Comparison of ENCODE assay signal across 10 mouse cellular contexts in the genomic region with DNA sequence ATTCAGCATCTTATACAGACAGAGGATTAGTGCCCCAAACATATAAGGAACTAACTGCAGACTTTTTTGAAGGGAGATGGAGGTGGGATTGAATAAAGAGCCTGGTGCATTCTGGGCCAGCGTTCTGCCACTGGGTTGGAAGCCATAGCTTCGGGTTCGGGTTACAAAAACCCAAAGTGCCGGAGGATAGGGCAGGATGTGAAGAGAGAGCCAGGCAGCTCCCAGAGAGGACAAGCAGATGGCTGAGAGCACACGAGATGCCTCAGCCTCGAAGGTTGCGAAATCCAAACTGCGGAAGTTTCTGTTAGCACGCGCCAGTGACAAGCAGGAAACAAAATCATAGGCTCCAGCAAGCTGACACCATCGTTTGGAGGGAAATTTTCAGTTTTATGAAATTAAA. TPM values are rescaled to one million over a fixed set of nuclear protein-coding genes. Genes with fewer than 3 reads are reported as not detected.
DNase-seq lines count a peak whose midpoint lies in the region; ATAC-seq and TF ChIP-seq lines count a peak whose summit lies in the region.
"Had no signal": no experiment of that assay in that cellular context is flagged by ENCODE, and none has a peak within 500 bp of the region (broad histone marks: within the 10 kb centered on the region; RNA-seq: fewer than 3 reads in every experiment).

No protein-coding gene starts in this region.

- WGBS in intestine, postnatal 0 days, result 37% methylated on average over 11 of the region's 11 CpGs
- 51% methylated on average over 11 of the region's 11 CpGs for WGBS in intestine, embryonic 16.5 days
- WGBS in lung, postnatal 0 days, result 29% methylated on average over 11 of the region's 11 CpGs

- H3K4me1 ChIP-seq in intestine, postnatal 0 days (replicated peaks; ENCODE audit: control insufficient read depth, insufficient read depth, low read length), result no peaks in the 10 kb centered on the region
- no peaks in the 10 kb centered on the region for H3K4me1 ChIP-seq in intestine, embryonic 16.5 days (ENCODE audit: control insufficient read depth, insufficient read depth, low read length)
- no peaks in the 10 kb centered on the region for H3K4me1 ChIP-seq in lung, postnatal 0 days (ENCODE audit: insufficient read depth, low read depth, low read length)

- intact Hi-C loops in gastrocnemius, postnatal 36 days (cut with DNase I), result no loop called here

- H3K9me3 ChIP-seq in intestine, postnatal 0 days (ENCODE audit: control insufficient read depth), result no peaks in the 10 kb centered on the region
- H3K9me3 ChIP-seq in intestine, embryonic 16.5 days (ENCODE audit: control insufficient read depth, low read length), result no peaks in the 10 kb centered on the region
- no peaks in the 10 kb centered on the region for H3K9me3 ChIP-seq in lung, postnatal 0 days (ENCODE audit: low read length)
- H3K9me3 ChIP-seq: G1E had no signal

- no peak overlapping the region for H3K4me3 ChIP-seq in intestine, postnatal 0 days (ENCODE audit: low read depth, low read length)
- no peak overlapping the region for H3K4me3 ChIP-seq in intestine, embryonic 16.5 days (ENCODE audit: low read length)
- no peak overlapping the region for H3K4me3 ChIP-seq in lung, postnatal 0 days (ENCODE audit: low read depth, low read length)

- peak; percentile 24 to 39 for DNase-seq in B cell, adult 2 months
- peak; percentile 25 to 34 for DNase-seq in gastrocnemius, postnatal 36 days
- DNase-seq in lung, postnatal 0 days (ENCODE audit: low spot score), result peak; percentile 80
- DNase-seq in ovary, adult 18-20 months (ENCODE audit: low spot score), result no peak
- DNase-seq in cerebellum, adult 18-20 months, result no peak
- DNase-seq in adrenal gland, adult 18-20 months (ENCODE audit: low spot score in 2 of 2), result no peak
- DNase-seq: thymus, postnatal 36 days had no signal

- H3K36me3 ChIP-seq in intestine, postnatal 0 days (ENCODE audit: control insufficient read depth, insufficient read depth), result no peaks in the 10 kb centered on the region
- no peaks in the 10 kb centered on the region for H3K36me3 ChIP-seq in intestine, embryonic 16.5 days (ENCODE audit: control insufficient read depth, insufficient read depth, low read length)
- H3K36me3 ChIP-seq in lung, postnatal 0 days (ENCODE audit: insufficient read depth, low read length), result no peaks in the 10 kb centered on the region
- H3K36me3 ChIP-seq: G1E had no signal

- H3K4me2 ChIP-seq in intestine, postnatal 0 days (replicated peaks; ENCODE audit: low read depth), result no peak overlapping the region
- no peak overlapping the region for H3K4me2 ChIP-seq in intestine, embryonic 16.5 days (ENCODE audit: low read depth, low read length)
- H3K4me2 ChIP-seq in lung, postnatal 0 days (replicated peaks; ENCODE audit: low read depth, low read length), result no peak overlapping the region

- TF ChIP-seq EP300 in lung, postnatal 0 days (IDR thresholded peaks at IDR 0.05), result no peak

- H3K27me3 ChIP-seq in intestine, postnatal 0 days (replicated peaks; ENCODE audit: control insufficient read depth, insufficient read depth, low read length), result no peaks in the 10 kb centered on the region
- H3K27me3 ChIP-seq in intestine, embryonic 16.5 days (replicated peaks; ENCODE audit: control insufficient read depth, insufficient read depth, low read length), result no peaks in the 10 kb centered on the region
- no peaks in the 10 kb centered on the region for H3K27me3 ChIP-seq in lung, postnatal 0 days (replicated peaks; ENCODE audit: insufficient read depth, low read length)

- no peak overlapping the region for H3K27ac ChIP-seq in intestine, postnatal 0 days (ENCODE audit: low read depth, low read length)
- no peak overlapping the region for H3K27ac ChIP-seq in intestine, embryonic 16.5 days (ENCODE audit: low read length)
- no peak overlapping the region for H3K27ac ChIP-seq in lung, postnatal 0 days (ENCODE audit: low read length)

- no peak overlapping the region for H3K9ac ChIP-seq in intestine, postnatal 0 days (ENCODE audit: low read depth, low read length)
- no peak overlapping the region for H3K9ac ChIP-seq in intestine, embryonic 16.5 days (ENCODE audit: low read depth, low read length)
- no peak overlapping the region for H3K9ac ChIP-seq in lung, postnatal 0 days (replicated peaks; ENCODE audit: low read depth)

- ATAC-seq in intestine, postnatal 0 days, result 0 out of 2 replicates have a peak, but pooled peaks have one; percentile 33
- ATAC-seq in intestine, embryonic 16.5 days, result no peak
- ATAC-seq in lung, postnatal 0 days, result peak; percentile 65

- no peak for TF ChIP-seq CTCF in intestine, postnatal 0 days (IDR thresholded peaks at IDR 0.05; ENCODE audit: low read depth)
- no peak for TF ChIP-seq CTCF in lung, postnatal 0 days (IDR thresholded peaks at IDR 0.05)

RNA-seq across cellular contexts. Expression of gene Trp53rkb, which starts 20.9 kb away (rescaled TPM):
- polyA plus RNA-seq in intestine, postnatal 0 days (2015; fragmentation: Nextera tagmentation; extraction: Ambion mirVana), result 3.7 and 5.1 TPM in 2 replicates
- 5.7 and 6.1 TPM in 2 replicates for polyA plus RNA-seq in intestine, embryonic 16.5 days (2015; fragmentation: Nextera tagmentation; extraction: Ambion mirVana)
- 1 to 10 TPM; 2.6 to 2.8 TPM for total RNA-seq in gastrocnemius, postnatal 36 days (2021)
- 4.2 and 4.8 TPM in 2 replicates for polyA plus RNA-seq in lung, postnatal 0 days (2015; fragmentation: Nextera tagmentation; extraction: Ambion mirVana)
- 1 to 10 TPM; 4.2 to 5.7 TPM for total RNA-seq in adrenal gland, adult 18-20 months (2021)

RNA-seq across cellular contexts. Expression of gene Arfgef2, which starts 34.0 kb away (rescaled TPM):
- polyA plus RNA-seq in intestine, postnatal 0 days (2015; fragmentation: Nextera tagmentation; extraction: Ambion mirVana), result 6.1 and 6.5 TPM in 2 replicates
- 6.1 and 8.4 TPM in 2 replicates for polyA plus RNA-seq in intestine, embryonic 16.5 days (2015; fragmentation: Nextera tagmentation; extraction: Ambion mirVana)
- total RNA-seq in gastrocnemius, postnatal 36 days (2021), result 10 to 100 TPM; 24.3 to 27.5 TPM
- 5.7 and 6.2 TPM in 2 replicates for polyA plus RNA-seq in lung, postnatal 0 days (2015; fragmentation: Nextera tagmentation; extraction: Ambion mirVana)
- total RNA-seq in adrenal gland, adult 18-20 months (2021), result 10 to 100 TPM; 49.0 to 69.7 TPM

RNA-seq across cellular contexts. Expression of gene Prex1, which starts 57.8 kb away (rescaled TPM):
- 4.0 TPM in 2 replicates for polyA plus RNA-seq in intestine, postnatal 0 days (2015; fragmentation: Nextera tagmentation; extraction: Ambion mirVana)
- 7.9 and 8.0 TPM in 2 replicates for polyA plus RNA-seq in intestine, embryonic 16.5 days (2015; fragmentation: Nextera tagmentation; extraction: Ambion mirVana)
- 1 to 10 TPM; 3.7 to 5.0 TPM for total RNA-seq in gastrocnemius, postnatal 36 days (2021)
- polyA plus RNA-seq in lung, postnatal 0 days (2015; fragmentation: Nextera tagmentation; extraction: Ambion mirVana), result 6.9 and 7.5 TPM in 2 replicates
- total RNA-seq in adrenal gland, adult 18-20 months (2021), result 10 to 100 TPM in 1 of 2 experiments, 1 to 10 TPM in 1; 9.4 to 12.7 TPM

Comparison
In these comparisons a context has a peak if more than half of its experiments do, and no peak if none do; other contexts are left out.
1. DNase-seq: peak in B cell, adult 2 months (2 of 2), gastrocnemius, postnatal 36 days (2 of 2) and lung, postnatal 0 days (single experiment); none in ovary, adult 18-20 months (single experiment), cerebellum, adult 18-20 months (0 of 2) and adrenal gland, adult 18-20 months (0 of 2).